Mouse (Mus musculus): ENCODE measurements around the gene Sgms2. TPM values are rescaled to one million over a fixed set of nuclear protein-coding genes. Genes with fewer than 3 reads are reported as not detected.

The Sgms2 gene
- 0.77 TPM for total RNA-seq (2023)

GRCm38 (mm10) chr3:131491361-131491925, at the start of gene Sgms2:
TSS of gene Sgms2 (minus strand) at chr3:131491411.

GRCm38 (mm10) chr3:131302452-131303319, 188.5 kb downstream of the Sgms2 start, which contains the start of gene Cyp2u1:
TSS of gene Cyp2u1 (minus strand) at chr3:131303227.

GRCm38 (mm10) chr3:131271559-131272373, 219.4 kb downstream of the Sgms2 start, which contains the start of gene Hadh:
TSS of gene Hadh (minus strand) at chr3:131272101.

Other genes with a start within 250 kb of the Sgms2 start
- gene Hadh, start 219.3 kb downstream of the Sgms2 start, total RNA-seq (2023): 25.5 TPM
- gene Cyp2u1, start 188.2 kb downstream of the Sgms2 start, total RNA-seq (2023): 1.3 TPM
- 21.5 TPM for gene Papss1, start 73.4 kb upstream of the Sgms2 start, total RNA-seq (2023)

All from CD4-positive naive resting alpha-beta T cell, adult 57 days (primary cell).